Mouse (Mus musculus): Measurements from ENCODE around the gene Arhgap35.

- TF ChIP-seq EP300 (IDR thresholded peaks at IDR 0.05; ENCODE audit: low read depth) (0 out of 2 replicates have a peak, but pooled peaks have one; percentile 17), CTCF (IDR thresholded peaks at IDR 0.05; ENCODE audit: low read depth) (no peak)
Measured at GRCm38 (mm10) chr7:16614888-16615715, at the start of gene Arhgap35.

Measured in heart, postnatal 0 days (tissue).